Mouse (Mus musculus) midbrain, embryonic 12.5 days (tissue): ENCODE data around the gene Cacng6. TPM values are rescaled to one million over a fixed set of nuclear protein-coding genes. Genes with fewer than 3 reads are reported as not detected.
A peak's percentile ranks its signal among the peaks of the same experiment; 100 is the strongest.

ENCODE experiments used
- ATAC-seq: fragments of 200-750 bp; cut with Nextera tagmentation; 2 replicates; pipeline ENCODE4 v1.8.0; 2017; ENCODE audit warnings: low read depth, moderate TSS enrichment, moderate library complexity; ENCODE audit not compliant: low FRiP score
- H3K27ac ChIP-seq: fragments of 300-500 bp; sonication (generic); replicated peaks from 2 replicates; pipeline ENCODE4 v1.5.1; 2016; ENCODE audit warnings: mild to moderate bottlenecking
- H3K27me3 ChIP-seq: fragments of 300-500 bp; sonication (generic); 2 replicates; pipeline ENCODE4 v1.6.1; 2016; ENCODE audit warnings: mild to moderate bottlenecking
- H3K36me3 ChIP-seq: fragments of 300-500 bp; sonication (generic); 2 replicates; pipeline ENCODE4 v1.6.1; 2016
- H3K4me1 ChIP-seq: fragments of 300-500 bp; sonication (generic); 2 replicates; pipeline ENCODE4 v1.6.1; 2016
- H3K4me2 ChIP-seq: fragments of 300-500 bp; sonication (generic); replicated peaks from 2 replicates; pipeline ENCODE4 v1.6.1; 2016; ENCODE audit warnings: mild to moderate bottlenecking, moderate library complexity
- H3K4me3 ChIP-seq: fragments of 300-500 bp; sonication (generic); 2 replicates; pipeline ENCODE4 v1.5.1; 2016; ENCODE audit warnings: mild to moderate bottlenecking
- H3K9ac ChIP-seq: fragments of 300-500 bp; sonication (generic); replicated peaks from 2 replicates; pipeline ENCODE4 v1.6.1; 2016; ENCODE audit warnings: mild to moderate bottlenecking, moderate library complexity
- H3K9me3 ChIP-seq: fragments of 300-500 bp; sonication (generic); 2 replicates; pipeline ENCODE4 v1.6.1; 2016; ENCODE audit warnings: mild to moderate bottlenecking
- WGBS: fragments of 180-500 bp; shearing (Covaris S2); methylation state at CpG from one replicate; pipeline ENCODE4 v1.1.7; 2016; 5-methylcytosine and 5-hydroxymethylcytosine counted together
- polyA plus RNA-seq: library from polyadenylated mRNA; unstranded; fragments of >200 nt; fragmentation: Nextera tagmentation; extraction: Ambion mirVana; gene quantifications from 2 replicates; pipeline ENCODE4 v1.2.1, GENCODE M21; 2016

Gene Cacng6
- polyA plus RNA-seq, 1 experiment from 2014 or later: 0.20 TPM

DNA sequence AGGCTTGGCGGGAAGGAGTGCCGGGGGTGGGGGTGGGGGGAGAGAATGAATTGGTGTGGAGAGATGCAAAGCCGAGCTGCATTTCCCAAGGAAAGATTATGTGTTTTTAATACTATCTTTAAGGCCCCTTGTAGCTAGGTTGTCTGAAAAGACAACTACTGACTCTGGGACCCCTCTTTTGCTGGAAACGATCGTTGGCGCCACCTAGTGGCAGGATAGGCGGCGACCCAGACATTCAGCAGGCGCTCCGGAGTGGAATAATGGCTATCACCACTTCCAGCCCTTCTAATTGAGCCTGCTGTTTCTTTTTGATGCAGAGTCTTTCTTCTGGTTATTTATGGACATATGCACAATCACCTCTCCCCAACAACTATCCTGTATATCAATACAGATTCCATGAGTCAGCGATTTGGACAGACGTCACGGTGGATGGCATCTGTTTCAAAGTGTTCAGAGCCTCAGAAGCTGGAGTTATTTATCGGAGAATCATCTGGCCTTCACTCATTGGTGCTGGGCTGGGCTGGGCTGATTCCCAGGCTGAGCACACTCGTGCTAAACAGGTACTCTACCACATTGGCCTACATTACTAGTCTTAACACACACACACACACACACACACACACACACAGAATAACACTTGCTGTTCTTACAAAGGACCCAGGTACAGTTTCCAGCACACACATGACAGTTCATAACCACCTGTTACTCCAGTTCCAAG, 24.9 kb downstream of the Cacng6 start:
- H3K4me1 ChIP-seq: no peaks in the 10 kb centered on the region
- no peak overlapping the region for H3K4me3 ChIP-seq
- no peak overlapping the region for H3K9ac ChIP-seq
- H3K36me3 ChIP-seq: no peaks in the 10 kb centered on the region
- no peak overlapping the region for H3K4me2 ChIP-seq
- no peak overlapping the region for H3K27ac ChIP-seq
- peak; percentile 70 for ATAC-seq
- peaks cover 5% of the 10 kb centered on the region; the same call in 1 of the 2 replicates for H3K27me3 ChIP-seq
- H3K9me3 ChIP-seq: no peaks in the 10 kb centered on the region
- WGBS: 24% methylated on average over 15 of the region's 15 CpGs

DNA sequence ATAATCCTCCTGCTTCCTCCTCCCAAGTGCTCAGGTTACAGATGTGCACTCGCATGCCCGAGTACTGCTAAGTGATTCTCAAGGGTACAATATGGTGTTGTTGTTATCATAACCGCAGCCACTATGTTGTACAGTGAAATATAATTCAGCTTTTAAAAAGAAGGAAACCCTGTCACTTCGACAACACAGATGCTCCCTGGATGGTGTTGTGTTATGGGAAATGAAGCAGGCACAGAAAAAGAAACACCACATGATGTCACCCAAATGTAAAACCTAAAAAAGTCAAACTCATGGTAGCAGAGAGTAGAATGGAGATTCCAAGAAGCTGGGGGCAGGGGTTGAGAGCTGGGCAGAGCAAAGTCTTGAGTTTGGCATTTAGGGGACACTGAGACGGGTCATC, 26.7 kb downstream of the Cacng6 start:
- Histone ChIP-seq H3K27me3 (peaks cover 5% of the 10 kb centered on the region; the same call in 1 of the 2 replicates), H3K9me3 (no peaks in the 10 kb centered on the region), H3K36me3 (no peaks in the 10 kb centered on the region), H3K4me2 (no peak overlapping the region), H3K9ac (no peak overlapping the region), H3K4me1 (no peaks in the 10 kb centered on the region), H3K27ac (no peak overlapping the region), H3K4me3 (no peak overlapping the region)
- no peak for ATAC-seq
- WGBS: 75% methylated on average over 5 of the region's 5 CpGs

DNA sequence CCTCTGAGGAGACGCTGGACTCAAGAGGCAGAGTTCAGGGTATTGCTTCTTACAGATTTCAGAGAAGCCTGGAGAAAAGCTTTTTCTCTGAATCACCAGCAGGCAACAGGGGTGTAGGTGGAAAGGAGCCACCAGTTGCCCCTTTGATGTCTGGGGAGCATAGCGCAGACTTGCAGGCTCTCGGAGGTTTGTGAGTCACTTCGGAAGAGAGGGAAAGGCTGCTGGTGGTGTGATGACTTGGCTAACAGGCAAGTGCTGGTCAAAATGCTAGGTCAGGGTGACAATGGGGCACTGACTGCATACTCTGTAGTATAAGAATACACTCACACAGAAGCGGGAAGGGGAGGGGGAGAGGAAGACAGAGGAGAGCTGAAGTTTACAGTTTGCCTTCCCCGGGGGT, 27.2 kb downstream of the Cacng6 start:
- Histone ChIP-seq H3K4me3 (no peak overlapping the region), H3K4me1 (no peaks in the 10 kb centered on the region), H3K36me3 (no peaks in the 10 kb centered on the region), H3K9me3 (no peaks in the 10 kb centered on the region), H3K27ac (no peak overlapping the region), H3K9ac (no peak overlapping the region), H3K27me3 (peaks cover 5% of the 10 kb centered on the region; the same call in 1 of the 2 replicates), H3K4me2 (no peak overlapping the region)
- no peak for ATAC-seq
- 62% methylated on average over 6 of the region's 6 CpGs for WGBS

DNA sequence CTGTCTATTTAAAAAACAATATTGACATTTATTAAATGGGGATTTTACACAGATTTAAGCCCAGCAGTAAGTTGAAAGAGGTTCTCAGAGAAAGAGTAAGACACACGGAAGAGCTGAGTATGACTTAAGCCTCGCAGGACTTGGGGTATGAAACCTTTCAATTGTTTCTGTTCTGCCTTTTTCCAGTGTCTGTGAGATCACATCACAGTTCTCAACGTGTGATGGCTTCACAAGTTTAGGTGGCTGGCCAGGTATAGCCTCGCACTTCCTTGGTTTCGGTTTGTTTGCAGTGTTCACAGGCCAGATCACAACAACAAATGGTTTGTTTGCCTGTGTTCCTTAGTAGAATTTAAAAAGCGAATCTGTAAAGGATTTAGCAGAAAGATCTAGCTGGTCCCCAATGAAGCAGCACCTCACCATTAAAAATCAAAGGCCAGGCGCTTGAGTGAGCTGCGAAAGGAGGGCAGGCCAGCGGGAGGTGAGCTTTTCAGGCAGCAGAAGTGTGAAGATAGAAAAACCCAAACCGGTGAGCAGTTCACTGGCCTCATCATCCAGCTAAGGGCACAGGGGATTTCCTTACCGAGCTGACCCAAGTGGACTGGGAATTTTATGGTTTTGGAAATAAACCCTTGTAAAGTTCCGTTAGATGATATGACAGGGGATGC, 29.0 kb downstream of the Cacng6 start:
- H3K4me3 ChIP-seq: no peak overlapping the region
- no peak overlapping the region for H3K9ac ChIP-seq
- 62% methylated on average over 12 of the region's 12 CpGs for WGBS
- H3K27me3 ChIP-seq: peaks cover 5% of the 10 kb centered on the region; the same call in 1 of the 2 replicates
- no peaks in the 10 kb centered on the region for H3K9me3 ChIP-seq
- no peaks in the 10 kb centered on the region for H3K4me1 ChIP-seq
- H3K27ac ChIP-seq: no peak overlapping the region
- ATAC-seq: no peak
- H3K36me3 ChIP-seq: no peaks in the 10 kb centered on the region
- H3K4me2 ChIP-seq: no peak overlapping the region

DNA sequence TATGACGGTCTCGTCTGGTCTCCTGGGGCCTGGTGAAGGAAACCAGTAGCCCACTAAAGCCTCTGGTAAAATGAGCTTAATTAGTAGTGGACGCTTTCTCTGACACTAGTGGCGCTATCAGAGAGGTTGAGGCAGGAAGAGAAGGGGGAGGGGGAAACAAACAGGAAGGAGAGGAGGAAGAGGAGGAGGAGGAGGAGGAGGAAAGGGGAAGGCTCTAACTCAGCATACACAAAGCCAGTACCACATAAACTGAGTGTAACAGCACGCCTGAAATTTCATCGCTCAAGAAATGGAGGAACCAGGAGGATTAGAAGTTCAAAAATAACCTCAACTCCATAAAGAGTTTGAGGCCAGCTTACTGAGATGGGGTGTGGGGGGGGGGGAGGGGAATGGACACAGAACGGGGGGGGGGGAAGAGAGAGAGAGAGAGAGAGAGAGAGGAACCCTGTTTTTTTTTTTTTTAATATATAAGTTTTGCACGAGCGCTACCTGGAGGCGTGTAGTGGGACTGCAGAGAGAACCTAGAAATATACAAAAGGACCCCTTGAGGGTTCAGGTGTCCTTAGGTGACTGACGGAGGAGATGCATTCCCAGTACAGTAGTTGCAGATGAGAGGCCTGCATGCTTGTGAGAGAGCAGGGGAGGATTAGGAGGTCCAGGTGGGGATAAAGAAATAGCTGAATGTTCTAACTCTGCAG, 29.6 kb downstream of the Cacng6 start:
- Histone ChIP-seq H3K4me1 (no peaks in the 10 kb centered on the region), H3K27ac (no peak overlapping the region), H3K4me3 (no peak overlapping the region), H3K4me2 (no peak overlapping the region), H3K36me3 (no peaks in the 10 kb centered on the region), H3K9ac (no peak overlapping the region), H3K9me3 (no peaks in the 10 kb centered on the region), H3K27me3 (peaks cover 5% of the 10 kb centered on the region; the same call in 1 of the 2 replicates)
- 57% methylated on average over 11 of the region's 11 CpGs for WGBS
- ATAC-seq: no peak

DNA sequence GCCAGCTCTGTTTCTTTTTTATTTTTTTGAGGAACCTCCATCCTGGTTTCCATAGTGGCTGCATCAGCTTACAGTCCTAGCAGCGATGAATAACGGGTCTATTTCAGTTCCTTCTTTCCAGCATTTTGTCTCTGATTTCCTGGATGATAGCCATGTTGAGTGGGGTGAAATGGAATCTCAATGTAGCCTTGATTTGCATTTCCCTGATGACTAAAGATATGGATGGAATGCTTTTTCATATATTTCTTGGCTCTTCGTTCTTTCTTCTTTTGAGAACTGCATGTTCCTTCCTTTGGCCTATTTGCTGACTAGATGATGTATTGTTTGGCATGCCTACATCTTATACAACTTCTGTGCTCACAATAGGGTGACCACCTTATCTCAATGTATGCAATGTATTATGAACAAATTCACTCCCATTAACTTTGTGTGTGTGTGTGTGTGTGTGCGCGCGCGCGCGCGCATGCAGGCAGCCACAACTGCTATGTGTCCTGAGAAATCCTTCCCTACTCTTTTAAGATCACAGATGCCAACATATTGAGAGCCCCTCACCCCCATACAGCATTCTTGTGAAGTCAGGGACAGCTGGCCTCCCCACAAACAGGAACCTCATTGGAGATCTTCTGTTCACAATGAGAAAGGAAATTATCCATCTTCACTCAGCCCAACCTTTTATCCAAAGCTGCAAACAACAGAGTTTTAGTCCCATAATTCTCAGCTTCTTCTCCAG, 33.3 kb downstream of the Cacng6 start:
- no peaks in the 10 kb centered on the region for H3K9me3 ChIP-seq
- H3K27ac ChIP-seq: no peak overlapping the region
- no peak overlapping the region for H3K9ac ChIP-seq
- H3K36me3 ChIP-seq: no peaks in the 10 kb centered on the region
- H3K27me3 ChIP-seq: no peaks in the 10 kb centered on the region
- no peak overlapping the region for H3K4me2 ChIP-seq
- no peaks in the 10 kb centered on the region for H3K4me1 ChIP-seq
- no peak overlapping the region for H3K4me3 ChIP-seq
- no peak for ATAC-seq
- WGBS: 95% methylated on average over 10 of the region's 10 CpGs

DNA sequence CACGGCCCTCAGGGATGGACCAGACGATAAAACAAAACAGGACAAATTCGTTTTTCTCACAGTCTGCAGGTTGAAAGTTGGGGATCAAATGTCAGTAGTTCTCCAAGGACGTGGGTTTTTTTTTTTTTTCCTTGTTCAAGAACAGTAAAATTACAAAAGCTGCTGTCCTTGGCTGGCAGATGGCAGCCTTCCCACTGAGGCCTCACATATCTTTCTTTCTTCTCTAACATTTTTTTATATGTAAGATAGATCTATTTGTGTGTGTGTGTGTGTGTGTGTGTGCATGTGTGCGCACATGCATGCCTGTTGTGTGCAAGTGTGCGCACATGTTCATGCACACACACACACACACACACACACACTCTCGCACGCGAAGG, 33.8 kb downstream of the Cacng6 start:
- Histone ChIP-seq H3K4me3 (no peak overlapping the region), H3K4me2 (no peak overlapping the region), H3K9me3 (no peaks in the 10 kb centered on the region), H3K9ac (no peak overlapping the region), H3K27me3 (no peaks in the 10 kb centered on the region), H3K36me3 (no peaks in the 10 kb centered on the region), H3K4me1 (no peaks in the 10 kb centered on the region), H3K27ac (no peak overlapping the region)
- ATAC-seq: no peak
- 83% methylated on average over 9 of the region's 9 CpGs for WGBS

DNA sequence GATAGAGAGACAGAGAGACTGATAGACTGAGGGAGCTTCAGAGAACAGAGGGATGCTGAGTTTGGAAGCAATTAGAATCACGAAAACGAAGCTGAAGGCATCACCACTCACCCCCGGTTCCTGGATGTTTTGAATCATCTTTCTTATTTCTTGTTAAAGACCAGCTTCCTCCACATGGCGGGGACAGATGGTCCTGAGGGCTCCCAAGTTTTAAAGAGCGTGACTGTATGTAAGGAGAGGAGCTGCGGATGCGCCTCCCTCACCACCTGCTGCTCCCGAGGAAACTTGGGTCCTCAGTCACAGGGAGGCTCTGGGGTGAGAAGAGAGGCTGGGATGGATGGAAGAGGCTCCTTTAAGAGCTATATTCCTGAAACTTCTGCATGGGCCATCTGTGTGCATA, 36.3 kb downstream of the Cacng6 start:
- Histone ChIP-seq H3K27me3 (no peaks in the 10 kb centered on the region), H3K4me2 (no peak overlapping the region), H3K36me3 (no peaks in the 10 kb centered on the region), H3K4me1 (no peaks in the 10 kb centered on the region), H3K9me3 (no peaks in the 10 kb centered on the region), H3K9ac (no peak overlapping the region), H3K27ac (no peak overlapping the region), H3K4me3 (no peak overlapping the region)
- WGBS: 81% methylated on average over 8 of the region's 8 CpGs
- no peak for ATAC-seq

DNA sequence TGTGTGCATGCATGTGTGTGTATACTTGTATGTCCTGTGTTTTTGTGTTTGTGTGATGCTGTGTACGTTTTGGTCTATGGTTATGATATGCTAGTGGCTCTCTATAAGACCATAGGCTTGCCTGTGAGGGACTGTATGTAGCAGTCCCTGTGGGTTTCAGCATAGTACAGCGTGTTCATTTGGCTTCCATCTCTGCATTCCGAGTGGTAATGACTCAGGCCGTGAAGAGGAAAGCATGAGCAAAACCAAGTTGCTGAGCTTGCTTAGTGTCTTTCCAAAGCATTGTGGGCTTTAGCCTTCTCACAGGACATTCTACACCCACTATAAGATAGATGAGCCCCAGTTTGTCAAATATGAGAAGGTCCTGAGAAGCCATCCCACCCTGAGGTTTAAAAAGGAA, 39.3 kb downstream of the Cacng6 start:
- 84% methylated on average over 4 of the region's 4 CpGs for WGBS
- H3K27ac ChIP-seq: no peak overlapping the region
- no peaks in the 10 kb centered on the region for H3K36me3 ChIP-seq
- no peak overlapping the region for H3K9ac ChIP-seq
- H3K4me1 ChIP-seq: no peaks in the 10 kb centered on the region
- no peak for ATAC-seq
- H3K27me3 ChIP-seq: no peaks in the 10 kb centered on the region
- H3K9me3 ChIP-seq: no peaks in the 10 kb centered on the region
- no peak overlapping the region for H3K4me2 ChIP-seq
- H3K4me3 ChIP-seq: no peak overlapping the region

DNA sequence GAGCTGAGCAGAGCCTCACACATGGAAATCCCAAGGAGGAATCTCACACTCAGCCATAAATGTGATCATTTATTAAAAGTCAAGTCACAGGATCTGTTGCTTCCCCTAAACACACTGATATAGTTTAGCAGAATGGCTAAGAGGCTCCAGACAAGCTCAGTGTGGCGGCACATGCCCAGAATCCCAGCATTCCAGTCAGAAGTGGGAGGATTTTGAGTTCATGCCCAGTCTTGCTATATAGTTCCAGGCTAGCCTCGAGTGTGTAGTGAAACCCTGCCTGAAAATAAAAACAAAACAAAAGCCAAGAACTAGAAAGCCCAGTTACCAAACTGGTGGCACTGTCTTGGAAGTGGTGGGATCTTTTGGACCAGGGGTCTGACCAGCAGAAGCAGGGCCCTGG, 44.6 kb downstream of the Cacng6 start:
- H3K4me1 ChIP-seq: no peaks in the 10 kb centered on the region
- no peak overlapping the region for H3K4me3 ChIP-seq
- H3K36me3 ChIP-seq: no peaks in the 10 kb centered on the region
- no peak for ATAC-seq
- no peak overlapping the region for H3K9ac ChIP-seq
- no peaks in the 10 kb centered on the region for H3K27me3 ChIP-seq
- H3K27ac ChIP-seq: no peak overlapping the region
- no peak overlapping the region for H3K4me2 ChIP-seq
- no peaks in the 10 kb centered on the region for H3K9me3 ChIP-seq
- 80% methylated on average over 2 of the region's 2 CpGs for WGBS

DNA sequence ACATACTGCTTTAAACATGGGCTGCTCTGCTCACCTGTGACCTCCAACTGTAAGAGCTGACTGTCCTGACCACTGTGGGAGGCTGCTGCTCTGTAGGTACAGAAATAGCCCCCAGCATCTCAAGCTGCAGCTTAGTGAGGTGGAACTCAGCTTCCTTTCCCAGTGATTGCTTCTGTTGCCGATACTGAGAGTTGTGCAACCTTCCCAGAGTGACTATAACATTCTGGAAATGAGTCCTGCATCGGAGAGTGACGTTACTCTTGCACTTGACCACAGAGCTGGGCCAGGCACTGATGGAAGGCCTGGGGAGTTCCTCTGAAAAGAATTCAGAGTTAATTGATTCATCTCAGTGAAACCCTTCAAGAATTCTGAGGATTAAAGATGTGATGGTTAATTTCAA, 48.8 kb downstream of the Cacng6 start:
- Histone ChIP-seq H3K4me2 (no peak overlapping the region), H3K36me3 (no peaks in the 10 kb centered on the region), H3K27ac (no peak overlapping the region), H3K9me3 (no peaks in the 10 kb centered on the region), H3K4me3 (no peak overlapping the region), H3K27me3 (no peaks in the 10 kb centered on the region), H3K4me1 (0 out of 2 replicates have a peak, but pooled peaks cover 4% of the 10 kb centered on the region), H3K9ac (no peak overlapping the region)
- WGBS: 78% methylated on average over 3 of the region's 3 CpGs
- no peak for ATAC-seq
